20 mouse cellular contexts compared by ENCODE assay signal in genomic region chr3:116200060-116200459, GRCm38 (mm10). TPM values are rescaled to one million over a fixed set of nuclear protein-coding genes. Genes with fewer than 3 reads are reported as not detected.
DNase-seq lines count a peak whose midpoint lies in the region; ATAC-seq and TF ChIP-seq lines count a peak whose summit lies in the region.
"Had no signal": no experiment of that assay in that cellular context is flagged by ENCODE, and none has a peak within 500 bp of the region (broad histone marks: within the 10 kb centered on the region; RNA-seq: fewer than 3 reads in every experiment).

No protein-coding gene starts in this region.

- WGBS in forebrain, embryonic 13.5 days = 57% methylated on average over 10 of the region's 10 CpGs
- WGBS in forebrain, embryonic 11.5 days = 80% methylated on average over 10 of the region's 10 CpGs
- 45% methylated on average over 10 of the region's 10 CpGs for WGBS in kidney, embryonic 16.5 days

- in situ Hi-C loops in Patski (cut with MboI; ENCODE audit: low pct_unique_long_range_greater_than_20kb) = no loop called here

- no peak overlapping the region for H3K27ac ChIP-seq in forebrain, embryonic 13.5 days
- no peak overlapping the region for H3K27ac ChIP-seq in forebrain, embryonic 11.5 days (ENCODE audit: low read depth, low read length)
- peak overlapping the region; percentile 12 for H3K27ac ChIP-seq in kidney, embryonic 16.5 days (ENCODE audit: low read length)
- H3K27ac ChIP-seq: heart, embryonic 10.5 days; intestine, embryonic 15.5 days; limb, embryonic 10.5 days had no signal

- no peak overlapping the region for H3K4me3 ChIP-seq in forebrain, embryonic 13.5 days
- H3K4me3 ChIP-seq in forebrain, embryonic 11.5 days (ENCODE audit: low read depth, low read length) = no peak overlapping the region
- no peak overlapping the region for H3K4me3 ChIP-seq in kidney, embryonic 16.5 days (ENCODE audit: low read length)
- H3K4me3 ChIP-seq: erythroblast, embryonic 14.5 days; heart, embryonic 10.5 days; intestine, embryonic 15.5 days; limb, embryonic 10.5 days; megakaryocyte, embryonic 14.5 days had no signal

- H3K9ac ChIP-seq in forebrain, embryonic 13.5 days = no peak overlapping the region
- H3K9ac ChIP-seq in forebrain, embryonic 11.5 days (ENCODE audit: low read length) = no peak overlapping the region
- 0 out of 2 replicates have a peak overlapping the region, but pooled peaks have one; percentile 9 for H3K9ac ChIP-seq in kidney, embryonic 16.5 days (replicated peaks; ENCODE audit: low read length)
- H3K9ac ChIP-seq: intestine, embryonic 15.5 days; liver, postnatal 0 days had no signal

- H3K4me1 ChIP-seq in forebrain, embryonic 13.5 days = no peaks in the 10 kb centered on the region
- no peaks in the 10 kb centered on the region for H3K4me1 ChIP-seq in forebrain, embryonic 11.5 days (replicated peaks; ENCODE audit: control insufficient read depth, insufficient read depth, low read length)
- H3K4me1 ChIP-seq in kidney, embryonic 16.5 days (ENCODE audit: insufficient read depth, low read length) = peaks cover 19% of the 10 kb centered on the region
- H3K4me1 ChIP-seq: megakaryocyte, embryonic 14.5 days had no signal

- no peak overlapping the region for H3K4me2 ChIP-seq in forebrain, embryonic 13.5 days
- no peak overlapping the region for H3K4me2 ChIP-seq in forebrain, embryonic 11.5 days (ENCODE audit: low read depth, low read length, severe bottlenecking)
- no peak overlapping the region for H3K4me2 ChIP-seq in kidney, embryonic 16.5 days (replicated peaks; ENCODE audit: low read depth, low read length)
- H3K4me2 ChIP-seq: intestine, embryonic 15.5 days had no signal

- DNase-seq in forebrain, embryonic 11.5 days (ENCODE audit: low spot score) = no peak
- DNase-seq in kidney, postnatal 25 days = no peak
- DNase-seq in Patski (ENCODE audit: low read depth, low spot score) = peak; percentile 47
- peak; percentile 18 for DNase-seq in induced T-regulatory cell, adult 2 months (ENCODE audit: low read depth)
- DNase-seq in frontal cortex, postnatal 10 days (ENCODE audit: low spot score in 2 of 2) = no peak
- DNase-seq in adrenal gland, postnatal 10 days = no peak
- DNase-seq: adrenal gland, postnatal 14 days; cerebellum, adult 2 months; kidney, postnatal 10 days; liver, postnatal 0 days; midbrain, embryonic 14.5 days had no signal

- no peaks in the 10 kb centered on the region for H3K27me3 ChIP-seq in forebrain, embryonic 13.5 days
- H3K27me3 ChIP-seq in forebrain, embryonic 11.5 days (ENCODE audit: control insufficient read depth, insufficient read depth, low read length) = no peaks in the 10 kb centered on the region
- no peaks in the 10 kb centered on the region for H3K27me3 ChIP-seq in kidney, embryonic 16.5 days (ENCODE audit: insufficient read depth, low read length)
- H3K27me3 ChIP-seq in Patski = no peaks in the 10 kb centered on the region
- H3K27me3 ChIP-seq: intestine, embryonic 15.5 days had no signal

- H3K36me3 ChIP-seq in forebrain, embryonic 13.5 days (ENCODE audit: poor library complexity, severe bottlenecking) = no peaks in the 10 kb centered on the region
- no peaks in the 10 kb centered on the region for H3K36me3 ChIP-seq in forebrain, embryonic 11.5 days (ENCODE audit: control insufficient read depth, insufficient read depth, low read length)
- no peaks in the 10 kb centered on the region for H3K36me3 ChIP-seq in kidney, embryonic 16.5 days (ENCODE audit: insufficient read depth, low read length)
- H3K36me3 ChIP-seq: heart, embryonic 10.5 days; intestine, embryonic 15.5 days; limb, embryonic 10.5 days had no signal

- POLR2A ChIA-PET in Patski (lab: Charles Lee) = interaction anchor here (1.0 kb wide), 2 partner anchors 11 to 19 kb away, joined by 3 to 4 read pairs; no protein-coding TSS in a partner anchor

- 0 out of 2 replicates have a peak, but pooled peaks have one; percentile 45 for ATAC-seq in forebrain, embryonic 13.5 days
- no peak for ATAC-seq in forebrain, embryonic 11.5 days (replicated peaks; ENCODE audit: low FRiP score)
- peak; percentile 66 for ATAC-seq in kidney, embryonic 16.5 days (ENCODE audit: low FRiP score, low TSS enrichment)
- ATAC-seq in Patski = no peak
- ATAC-seq: intestine, embryonic 15.5 days; liver, postnatal 0 days had no signal

- no peaks in the 10 kb centered on the region for H3K9me3 ChIP-seq in forebrain, embryonic 13.5 days (replicated peaks)
- no peaks in the 10 kb centered on the region for H3K9me3 ChIP-seq in forebrain, embryonic 11.5 days (ENCODE audit: control insufficient read depth, low read length)
- no peaks in the 10 kb centered on the region for H3K9me3 ChIP-seq in kidney, embryonic 16.5 days (ENCODE audit: low read length)
- H3K9me3 ChIP-seq: heart, embryonic 10.5 days; intestine, embryonic 15.5 days; limb, embryonic 10.5 days; megakaryocyte, embryonic 14.5 days had no signal

- no peak for TF ChIP-seq CTCF in Patski (IDR thresholded peaks at IDR 0.05)

- CTCF ChIA-PET in Patski (lab: Charles Lee) = interaction anchor here (0.9 to 4.8 kb wide), 7 partner anchors 9 to 153 kb away, joined by 3 to 43 read pairs (median 4); no protein-coding TSS in a partner anchor

RNA-seq across cellular contexts. Expression of gene Gpr88, which starts 53.2 kb away (rescaled TPM):
- 3.8 and 4.3 TPM in 2 replicates for polyA plus RNA-seq in forebrain, embryonic 13.5 days (2015; fragmentation: Nextera tagmentation; extraction: Ambion mirVana)
- 0.21 and 0.93 TPM in 2 replicates for polyA plus RNA-seq in forebrain, embryonic 11.5 days (2014; fragmentation: Nextera tagmentation; extraction: Ambion mirVana)
- polyA plus RNA-seq in kidney, embryonic 16.5 days (2015; fragmentation: Nextera tagmentation; extraction: Ambion mirVana) = 0.41 and 1.6 TPM in 2 replicates
- 0.50 TPM for polyA plus RNA-seq in Patski (2021)
- under 1 TPM; 0.55 to 0.75 TPM for total RNA-seq in adrenal gland, postnatal 10 days (2021)
- total RNA-seq: common myeloid progenitor, adult 5-6 weeks; liver, adult 2 months had no signal
- polyA plus RNA-seq: erythroblast, embryonic 14.5 days; liver, adult 2 months had no signal

Comparison
In these comparisons a context has a peak if more than half of its experiments do, and no peak if none do; other contexts are left out.
1. ATAC-seq: peak in forebrain, embryonic 13.5 days (single experiment) and kidney, embryonic 16.5 days (single experiment); none in forebrain, embryonic 11.5 days (single experiment) and Patski (single experiment).
2. DNase-seq: peak in Patski (single experiment) and induced T-regulatory cell, adult 2 months (single experiment); none in forebrain, embryonic 11.5 days (single experiment), kidney, postnatal 25 days (0 of 2), frontal cortex, postnatal 10 days (0 of 2) and adrenal gland, postnatal 10 days (single experiment).